Mouse (Mus musculus): ENCODE results near the gene Gm10518.
"Not testable (repeated sequence)": the region's sequence is repeated elsewhere in the genome, so short reads cannot be mapped to it uniquely, and the experiment has no call there.

Gene Gm10518

DNA sequence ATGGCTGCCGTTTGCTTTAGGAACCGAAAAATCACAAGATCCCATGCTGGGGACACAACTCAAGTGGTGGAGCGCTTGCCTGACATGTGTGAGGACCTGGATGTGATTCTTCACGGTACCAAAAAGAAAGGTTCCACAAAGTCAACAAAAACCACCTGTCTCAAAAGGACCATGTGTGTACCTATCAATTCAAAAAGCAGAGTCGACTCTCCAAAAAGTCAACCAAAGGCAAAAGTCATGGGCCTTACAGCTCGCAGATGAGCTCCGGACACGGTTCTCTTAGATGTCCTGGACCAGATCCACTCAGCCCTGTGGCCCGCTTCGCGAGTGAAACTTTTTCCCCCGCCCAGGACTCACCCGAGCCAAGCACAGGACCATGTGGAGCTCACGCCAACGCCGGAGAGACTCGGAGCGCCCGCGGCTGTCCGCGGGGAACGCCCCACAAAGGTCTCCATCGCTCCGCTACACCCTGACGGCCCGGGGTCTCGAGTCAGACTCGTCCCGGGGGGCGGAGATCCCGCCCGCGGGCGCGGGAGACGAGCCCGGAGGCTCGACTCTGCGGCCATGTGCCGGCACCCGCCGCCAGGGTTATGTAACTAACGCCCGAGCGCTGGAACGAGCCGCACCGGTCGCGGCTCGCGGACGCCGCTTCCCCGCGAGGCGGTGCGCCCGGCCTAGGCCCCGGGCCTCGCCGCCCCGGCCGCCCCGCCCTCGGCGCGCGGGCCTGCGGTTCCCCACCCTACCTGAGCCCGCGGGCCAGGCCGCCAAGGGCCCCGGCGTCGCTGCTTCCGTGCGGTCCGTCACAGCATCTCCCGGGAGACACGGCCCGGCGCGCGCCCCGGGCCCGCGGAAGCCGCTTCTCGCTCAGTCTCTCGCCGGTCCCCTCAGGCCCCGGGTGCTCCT, at the start of gene Gm10518:
TSS of gene Gm10518 (plus strand) at position 767 of the 903 bp plus-strand sequence.
- DNase-seq = peak; percentile 58 to 63

DNA sequence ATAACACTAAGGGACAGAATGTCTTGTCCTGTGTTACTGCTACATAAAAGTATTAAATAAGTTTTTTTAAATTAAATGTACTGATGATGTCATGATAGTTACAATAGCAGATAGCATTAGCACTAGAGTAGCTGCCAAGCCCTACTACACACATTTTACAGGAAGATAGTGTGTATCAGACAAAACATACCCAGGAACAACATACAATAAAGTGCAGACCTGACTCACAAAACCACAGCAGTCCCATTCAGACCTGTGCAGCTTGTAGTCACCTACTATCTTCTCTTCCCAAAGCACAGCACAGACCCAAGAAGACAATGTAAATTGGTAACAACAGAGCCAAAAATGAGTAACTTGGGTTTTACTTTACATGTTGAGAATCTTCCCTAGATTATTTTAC, 46.7 kb upstream of the Gm10518 start:
- no peak for DNase-seq

- no peak for DNase-seq
Observed at GRCm38 (mm10) chr1:179760086-179760485, 43.1 kb upstream of the Gm10518 start.

- no peak for DNase-seq
Observed at GRCm38 (mm10) chr1:179760553-179760952, 42.6 kb upstream of the Gm10518 start.

DNA sequence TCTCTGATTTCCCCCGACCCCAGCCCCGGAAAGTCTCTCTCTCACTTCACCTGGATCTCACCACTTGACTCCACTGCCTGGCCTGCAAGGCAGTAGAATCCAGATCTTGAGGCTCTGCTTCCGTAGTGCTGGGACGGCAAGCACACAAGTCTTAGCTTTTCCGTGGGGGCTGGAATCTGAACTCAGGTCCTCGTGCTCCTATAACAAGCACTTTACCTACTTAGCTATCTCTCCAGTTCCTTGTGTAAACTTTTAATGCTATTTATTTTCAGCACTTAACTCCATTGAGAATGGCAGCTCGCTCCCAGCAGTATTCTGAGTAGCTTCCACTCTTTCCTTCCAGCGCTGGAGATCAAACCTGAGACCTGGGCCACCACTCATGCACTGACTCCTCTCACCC, 26.3 kb upstream of the Gm10518 start:
- peak; percentile 42 to 51 for DNase-seq

- DNase-seq = no peak
Observed at GRCm38 (mm10) chr1:179784098-179784497, 19.1 kb upstream of the Gm10518 start.

DNA sequence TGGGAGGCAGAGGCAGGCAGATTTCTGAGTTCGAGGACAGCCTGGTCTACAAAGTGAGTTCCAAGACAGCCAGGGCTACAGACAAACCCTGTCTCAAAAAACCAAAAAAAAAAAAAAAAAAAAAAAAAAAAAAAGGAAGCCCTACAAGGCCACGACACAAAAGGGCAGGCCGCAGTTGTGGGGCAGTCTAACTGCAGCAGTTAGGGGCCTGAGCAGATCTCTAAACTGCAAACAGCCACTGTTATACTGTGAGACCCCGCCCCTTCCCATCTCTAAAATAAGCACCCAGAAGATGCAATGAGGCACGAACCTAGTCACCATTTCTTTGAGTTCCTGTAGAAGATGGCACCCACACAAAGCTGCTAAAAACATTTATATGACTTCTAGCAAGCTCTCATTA, 17.7 kb upstream of the Gm10518 start:
- DNase-seq = no peak

GRCm38 (mm10) chr1:179787281-179787680, 15.9 kb upstream of the Gm10518 start:
- no peak for DNase-seq

DNA sequence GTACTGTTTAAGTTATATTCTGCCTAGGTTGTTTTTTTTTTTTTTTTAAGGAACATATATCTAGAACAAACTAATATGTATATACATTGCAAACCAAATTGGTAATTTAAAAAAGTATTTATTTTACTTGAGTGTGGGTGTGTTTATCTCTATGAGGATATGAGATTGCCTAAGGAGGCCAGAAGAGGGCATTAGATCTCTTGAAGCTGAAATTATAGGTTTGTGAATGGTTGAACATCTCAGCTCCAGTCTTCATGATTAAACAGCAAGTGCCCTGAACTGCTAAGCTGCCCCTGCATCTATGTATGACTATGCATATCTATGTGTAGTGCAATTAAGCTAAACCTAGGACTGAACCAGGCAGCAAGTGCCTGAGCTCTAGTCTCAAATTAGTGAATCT, 4.4 kb upstream of the Gm10518 start:
- no peak for DNase-seq

DNA sequence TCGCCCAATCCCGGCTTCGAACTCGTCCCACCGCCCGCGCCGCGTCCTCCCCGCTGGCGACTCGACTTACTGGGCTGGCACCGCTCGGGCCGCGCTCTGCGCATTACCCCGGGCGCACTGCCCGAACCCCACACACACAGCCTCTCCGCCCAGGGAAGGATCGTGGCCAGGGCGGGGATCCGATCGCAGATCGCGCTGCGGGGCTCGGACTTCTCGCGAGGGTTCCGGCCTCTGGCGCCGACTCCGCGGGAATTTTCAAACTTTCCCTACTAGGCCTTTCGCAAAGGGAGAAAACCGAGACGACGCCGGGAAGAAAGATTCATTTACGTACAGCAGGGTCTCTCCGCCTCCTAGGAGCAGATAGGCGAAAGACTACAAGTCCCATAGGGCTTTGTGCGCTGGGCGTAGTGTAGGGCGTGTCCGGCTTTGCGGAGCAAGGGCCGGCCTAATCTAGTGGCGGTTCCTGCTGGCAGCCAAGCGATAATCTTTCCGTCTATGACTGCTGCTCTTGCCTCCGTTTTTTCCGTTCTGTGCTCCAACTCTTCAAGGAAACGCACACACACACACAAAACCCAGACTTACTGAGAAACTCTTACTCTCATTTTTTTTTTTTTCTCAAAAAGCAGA, 450 bp downstream of the Gm10518 start, which contains the start of gene Ahctf1:
TSS of gene Ahctf1 (minus strand) at position 168 of the 627 bp plus-strand sequence.
- peak; percentile 99 for DNase-seq

- DNase-seq = peak in 1 of 2 experiments; percentile 7
Observed at GRCm38 (mm10) chr1:179804140-179804881, 1.1 kb downstream of the Gm10518 start.

GRCm38 (mm10) chr1:179805751-179806150, 2.6 kb downstream of the Gm10518 start:
- no peak for DNase-seq

DNA sequence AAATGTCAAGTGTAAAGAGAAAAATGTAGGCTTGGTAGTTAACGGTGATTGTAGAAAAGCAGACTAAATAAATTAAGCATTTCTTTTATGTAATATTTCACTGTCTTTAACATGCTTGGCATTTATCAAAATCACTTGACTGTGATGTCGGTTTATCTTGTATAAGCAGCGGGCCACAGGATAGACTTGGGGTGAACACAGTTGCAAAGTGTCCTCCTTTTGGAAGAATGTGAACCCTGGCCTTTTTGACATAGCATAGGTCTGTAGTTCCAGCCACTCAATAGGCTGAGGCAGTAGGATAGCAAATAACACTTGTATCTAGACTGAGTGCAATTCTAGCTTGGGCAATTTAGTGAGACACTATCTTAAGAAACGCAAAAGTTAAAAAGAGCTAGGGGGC, 4.3 kb downstream of the Gm10518 start:
- no peak for DNase-seq

GRCm38 (mm10) chr1:179808300-179808699, 5.1 kb downstream of the Gm10518 start:
- no peak for DNase-seq

DNA sequence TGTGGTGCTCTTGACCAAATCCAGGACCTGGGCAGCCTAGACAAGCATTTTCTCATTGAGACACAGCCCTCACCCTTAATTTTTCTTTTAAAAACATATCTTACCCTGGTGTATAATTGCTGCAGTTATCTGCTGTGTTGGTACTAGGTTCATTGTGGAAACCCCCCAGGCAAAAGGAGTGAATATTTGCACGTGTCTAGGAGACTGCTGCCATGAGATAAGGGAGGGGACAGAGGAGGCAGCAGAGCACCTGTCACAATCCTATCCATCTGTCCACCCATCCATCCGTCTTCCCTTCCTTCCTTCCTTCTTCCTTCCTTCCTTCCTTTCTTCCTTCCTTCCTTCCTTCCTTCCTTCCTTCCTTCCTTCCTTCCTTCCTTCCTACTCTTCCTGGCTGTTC, 10.2 kb downstream of the Gm10518 start:
- DNase-seq = no peak

- DNase-seq = no peak
Observed at GRCm38 (mm10) chr1:179814616-179815015, 11.4 kb downstream of the Gm10518 start.

- DNase-seq = not testable (repeated sequence)
Observed at GRCm38 (mm10) chr1:179818490-179819278, 15.5 kb downstream of the Gm10518 start.

DNA sequence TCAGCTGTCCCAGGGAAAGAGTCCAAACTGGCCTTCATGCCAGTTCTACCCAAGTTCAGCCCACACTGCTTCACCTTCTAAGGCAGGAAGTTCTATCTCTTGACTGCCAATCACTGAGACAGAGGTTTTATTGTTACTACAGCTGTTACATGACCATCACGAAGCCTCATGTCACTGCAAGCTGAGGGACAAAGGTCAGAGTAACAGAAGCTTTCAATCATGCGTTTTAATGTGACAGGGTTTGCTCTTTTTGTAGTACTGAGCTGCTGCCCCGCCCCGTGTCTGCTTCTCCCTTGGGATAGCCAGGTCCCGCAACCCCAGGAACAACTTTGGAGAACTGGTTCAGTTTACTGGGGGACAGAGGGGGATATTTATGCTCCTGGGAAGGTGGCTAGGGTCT, 21.4 kb downstream of the Gm10518 start:
- no peak for DNase-seq

GRCm38 (mm10) chr1:179828051-179828450, 24.9 kb downstream of the Gm10518 start:
- DNase-seq = no peak

GRCm38 (mm10) chr1:179828900-179829299, 25.7 kb downstream of the Gm10518 start:
- DNase-seq = no peak

DNA sequence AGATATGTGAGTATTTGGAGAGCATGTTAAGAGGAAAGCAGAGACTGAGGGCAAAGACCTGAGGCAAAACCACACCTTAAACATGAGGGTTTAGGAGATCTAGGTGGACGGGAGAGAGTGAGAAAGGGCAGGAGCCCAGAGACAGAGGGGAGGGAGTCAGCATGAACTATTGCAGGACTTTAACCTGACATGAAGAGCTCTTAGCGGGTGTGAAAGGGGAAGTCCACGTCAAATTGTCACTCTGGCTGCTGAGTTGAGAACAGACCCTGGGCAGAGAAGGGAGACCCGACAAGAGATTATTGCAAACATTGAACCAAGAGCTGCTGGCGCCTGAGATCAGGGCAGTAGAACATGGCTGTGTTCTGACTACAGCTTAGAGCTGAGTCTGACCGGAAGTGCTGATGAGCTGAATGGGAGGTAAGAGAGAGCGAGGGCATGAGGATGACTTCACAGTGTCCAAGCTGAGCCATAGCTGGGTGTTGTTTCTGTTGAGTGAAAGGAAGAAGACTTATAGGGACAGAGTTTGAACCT, 29.6 kb downstream of the Gm10518 start:
- DNase-seq = no peak

DNA sequence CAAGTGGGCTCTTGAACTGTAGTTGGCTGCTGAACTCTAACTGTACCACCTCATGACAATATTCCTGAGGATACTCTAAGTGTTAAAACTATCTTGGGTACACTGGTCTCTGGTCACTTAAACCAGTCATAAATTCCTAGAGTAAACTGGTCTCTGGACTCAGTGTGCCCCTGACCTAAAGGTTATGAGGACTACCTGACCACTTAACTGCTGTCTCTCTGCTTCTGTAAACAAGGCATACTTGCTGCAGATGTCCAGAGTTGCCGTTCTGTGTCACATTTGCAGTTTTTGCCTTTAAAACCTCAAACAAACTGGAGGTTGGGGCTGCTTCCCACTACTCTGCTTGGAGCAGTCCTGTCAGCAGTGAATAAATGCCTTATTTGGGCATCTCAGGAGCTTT, 30.4 kb downstream of the Gm10518 start:
- no peak for DNase-seq
